Mouse (Mus musculus) kidney, embryonic 15.5 days (tissue): ENCODE measurements around the gene Nqo1. TPM values are rescaled to one million over a fixed set of nuclear protein-coding genes. Genes with fewer than 3 reads are reported as not detected.

Source experiments
- ATAC-seq: fragments of 200-750 bp; cut with Nextera tagmentation; replicated peaks from 2 replicates; pipeline ENCODE4 v1.8.0; 2017; ENCODE audit warnings: moderate TSS enrichment; ENCODE audit not compliant: low FRiP score
- H3K27ac ChIP-seq: fragments of 300-500 bp; sonication (generic); 2 replicates; pipeline ENCODE4 v1.5.1; 2015; ENCODE audit warnings: mild to moderate bottlenecking, inconsistent platforms
- H3K27me3 ChIP-seq: fragments of 300-500 bp; sonication (generic); 2 replicates; pipeline ENCODE4 v1.6.1; 2015; ENCODE audit warnings: inconsistent platforms
- H3K36me3 ChIP-seq: fragments of 300-500 bp; sonication (generic); 2 replicates; pipeline ENCODE4 v1.6.1; 2015; ENCODE audit warnings: inconsistent platforms
- H3K4me1 ChIP-seq: fragments of 300-500 bp; sonication (generic); 2 replicates; pipeline ENCODE4 v1.6.1; 2015; ENCODE audit warnings: inconsistent platforms
- H3K4me2 ChIP-seq: fragments of 300-500 bp; sonication (generic); 2 replicates; pipeline ENCODE4 v1.6.1; 2015; ENCODE audit warnings: moderate library complexity, mild to moderate bottlenecking, inconsistent platforms
- H3K4me3 ChIP-seq: fragments of 300-500 bp; sonication (generic); replicated peaks from 2 replicates; pipeline ENCODE4 v1.5.1; 2015; ENCODE audit warnings: mild to moderate bottlenecking, inconsistent platforms
- H3K9ac ChIP-seq: fragments of 300-500 bp; sonication (generic); 2 replicates; pipeline ENCODE4 v1.6.1; 2015; ENCODE audit warnings: mild to moderate bottlenecking, inconsistent platforms
- H3K9me3 ChIP-seq: fragments of 300-500 bp; sonication (generic); replicated peaks from 2 replicates; pipeline ENCODE4 v1.6.1; 2016; ENCODE audit warnings: inconsistent platforms
- WGBS: fragments of 180-500 bp; shearing (Covaris S2); methylation state at CpG from one replicate; pipeline ENCODE4 v1.1.7; 2015; ENCODE audit warnings: mixed read lengths; 5-methylcytosine and 5-hydroxymethylcytosine counted together
- polyA plus RNA-seq: library from polyadenylated mRNA; unstranded; fragments of >200 nt; fragmentation: Nextera tagmentation; extraction: Ambion mirVana; gene quantifications from 2 replicates; pipeline ENCODE4 v1.2.1, GENCODE M21; 2015

Gene Nqo1
- polyA plus RNA-seq, 1 experiment from 2014 or later, result 11.5 TPM

DNA sequence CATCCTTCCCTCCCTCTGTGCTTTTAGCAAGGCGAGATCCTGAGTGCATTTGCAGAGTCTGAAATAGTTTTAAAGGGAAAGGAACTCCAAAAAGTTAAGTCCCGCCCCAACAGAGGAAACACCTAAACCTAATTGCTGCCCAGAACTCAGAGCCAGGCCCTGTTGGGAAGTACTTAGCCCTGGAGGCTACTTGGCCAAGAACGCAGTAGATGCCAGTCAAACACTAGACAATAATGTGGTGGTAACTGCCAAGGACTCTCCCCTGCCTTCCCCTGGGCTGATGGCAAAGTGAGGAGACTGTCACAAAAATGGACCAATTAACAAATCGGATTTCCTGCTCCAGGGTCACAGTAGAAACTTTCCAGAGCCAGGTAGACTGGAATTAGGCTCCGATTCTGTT lies 1.1 kb downstream of the Nqo1 start:
- 80% methylated on average over 5 of the region's 5 CpGs for WGBS
- no peak for ATAC-seq
- Histone ChIP-seq H3K4me3 (no peak overlapping the region), H3K36me3 (no peaks in the 10 kb centered on the region), H3K27ac (no peak overlapping the region), H3K9me3 (no peaks in the 10 kb centered on the region), H3K4me1 (peaks cover 41% of the 10 kb centered on the region), H3K27me3 (no peaks in the 10 kb centered on the region), H3K4me2 (no peak overlapping the region; the same call in 1 of the 2 replicates), H3K9ac (no peak overlapping the region)

DNA sequence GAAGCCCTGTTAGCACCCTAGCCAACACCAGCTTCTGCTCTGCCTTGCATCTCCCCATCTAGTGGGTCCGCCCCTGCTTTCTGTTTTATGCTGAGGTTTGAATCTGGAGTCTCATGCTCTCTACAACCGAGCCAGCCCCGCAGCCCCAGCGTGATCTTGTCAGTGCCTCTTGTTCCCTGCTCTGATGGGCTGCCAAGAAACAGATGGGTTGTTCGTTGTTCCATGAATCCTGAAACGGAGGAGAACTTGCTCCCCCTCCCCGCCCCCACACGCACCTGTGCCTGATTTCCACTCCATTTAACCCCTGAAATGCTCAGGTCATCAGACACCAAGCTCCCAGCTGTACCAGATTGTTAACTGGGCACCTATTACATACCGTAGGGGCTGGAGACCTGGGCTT lies 3.5 kb downstream of the Nqo1 start:
- H3K4me2 ChIP-seq, result no peak overlapping the region
- H3K27ac ChIP-seq, result peak overlapping the region; percentile 51; the same call in 1 of the 2 replicates
- ATAC-seq, result no peak
- no peaks in the 10 kb centered on the region for H3K9me3 ChIP-seq
- WGBS, result 23% methylated on average over 9 of the region's 9 CpGs
- H3K27me3 ChIP-seq, result no peaks in the 10 kb centered on the region
- H3K36me3 ChIP-seq, result no peaks in the 10 kb centered on the region
- no peak overlapping the region for H3K4me3 ChIP-seq
- peaks cover 41% of the 10 kb centered on the region for H3K4me1 ChIP-seq
- no peak overlapping the region for H3K9ac ChIP-seq

GRCm38 (mm10) chr8:107397665-107398064 lies 5.3 kb downstream of the Nqo1 start:
- Histone ChIP-seq H3K4me1 (peaks cover 28% of the 10 kb centered on the region), H3K27ac (no peak overlapping the region), H3K9ac (no peak overlapping the region), H3K9me3 (no peaks in the 10 kb centered on the region), H3K27me3 (no peaks in the 10 kb centered on the region), H3K4me2 (no peak overlapping the region), H3K4me3 (no peak overlapping the region), H3K36me3 (no peaks in the 10 kb centered on the region)
- no peak for ATAC-seq
- 46% methylated on average over 12 of the region's 12 CpGs for WGBS

DNA sequence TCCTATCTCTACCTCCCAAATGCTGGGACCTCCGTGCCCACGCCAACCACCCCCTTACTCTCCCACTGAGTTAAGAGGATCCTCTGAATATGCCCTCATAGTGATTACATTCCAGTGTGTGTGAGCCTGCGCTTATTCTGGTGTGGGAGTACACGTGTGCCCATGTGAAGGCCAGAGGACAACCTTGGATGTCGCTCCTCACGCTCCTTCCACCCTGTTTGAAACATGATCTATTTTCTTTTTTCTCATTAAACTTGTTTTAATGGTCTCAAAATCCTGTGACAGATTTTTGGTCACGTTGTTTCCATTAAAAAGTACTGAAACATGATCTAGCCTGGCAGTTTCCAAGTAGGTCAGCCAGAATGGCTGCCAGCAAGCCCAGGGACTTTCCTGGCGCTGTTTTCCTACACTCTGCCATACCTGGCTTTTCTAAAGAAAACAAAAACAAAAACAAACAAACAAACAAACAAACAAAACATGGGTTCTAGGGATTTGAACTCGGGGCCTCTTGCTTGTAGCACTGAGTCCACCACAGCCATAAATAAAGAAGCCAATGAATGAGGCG lies 6.8 kb downstream of the Nqo1 start:
- Histone ChIP-seq H3K27ac (no peak overlapping the region), H3K27me3 (no peaks in the 10 kb centered on the region), H3K4me3 (no peak overlapping the region), H3K4me1 (peaks cover 14% of the 10 kb centered on the region), H3K4me2 (no peak overlapping the region), H3K9ac (no peak overlapping the region), H3K9me3 (no peaks in the 10 kb centered on the region), H3K36me3 (no peaks in the 10 kb centered on the region)
- no peak for ATAC-seq
- 57% methylated on average over 10 of the region's 10 CpGs for WGBS

DNA sequence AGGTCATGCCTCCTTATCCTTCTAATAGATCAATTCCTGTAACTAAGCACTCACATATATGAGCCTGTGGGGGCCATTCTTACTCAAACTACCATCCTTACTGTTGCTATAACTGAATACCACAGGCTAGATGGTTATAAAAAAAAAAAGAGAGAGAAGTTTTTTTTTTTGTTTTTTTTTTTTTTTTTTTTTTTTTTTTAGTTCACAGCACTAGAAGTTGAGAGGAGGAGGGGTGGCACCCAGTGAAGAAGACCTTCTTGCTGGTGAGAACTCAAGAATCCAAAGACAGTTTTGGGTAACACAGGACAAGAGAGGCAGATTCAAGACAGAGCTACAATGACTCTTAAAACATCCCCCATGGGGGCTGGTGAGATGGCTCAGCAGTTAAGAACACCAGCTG lies 7.6 kb downstream of the Nqo1 start:
- no peak overlapping the region for H3K27ac ChIP-seq
- no peak overlapping the region for H3K4me2 ChIP-seq
- H3K4me3 ChIP-seq, result no peak overlapping the region
- ATAC-seq, result no peak
- no peak overlapping the region for H3K9ac ChIP-seq
- no peaks in the 10 kb centered on the region for H3K36me3 ChIP-seq
- no peaks in the 10 kb centered on the region for H3K9me3 ChIP-seq
- H3K4me1 ChIP-seq, result peaks cover 14% of the 10 kb centered on the region
- no peaks in the 10 kb centered on the region for H3K27me3 ChIP-seq

GRCm38 (mm10) chr8:107391136-107391516 lies 11.9 kb downstream of the Nqo1 start:
- Histone ChIP-seq H3K9me3 (no peaks in the 10 kb centered on the region), H3K9ac (no peak overlapping the region), H3K36me3 (no peaks in the 10 kb centered on the region), H3K27ac (no peak overlapping the region), H3K4me2 (no peak overlapping the region), H3K4me1 (peaks cover 3% of the 10 kb centered on the region), H3K27me3 (no peaks in the 10 kb centered on the region), H3K4me3 (no peak overlapping the region)
- no peak for ATAC-seq
- WGBS, result 74% methylated on average over 4 of the region's 4 CpGs

- Histone ChIP-seq H3K27me3 (no peaks in the 10 kb centered on the region), H3K4me1 (peaks cover 3% of the 10 kb centered on the region), H3K36me3 (no peaks in the 10 kb centered on the region), H3K9ac (no peak overlapping the region), H3K4me3 (no peak overlapping the region), H3K27ac (no peak overlapping the region), H3K9me3 (no peaks in the 10 kb centered on the region), H3K4me2 (no peak overlapping the region)
- WGBS, result 90% methylated on average over 16 of the region's 16 CpGs
- no peak for ATAC-seq
These were observed 12.4 kb downstream of the Nqo1 start for GRCm38 (mm10) chr8:107390476-107391135.

- H3K36me3 ChIP-seq, result no peaks in the 10 kb centered on the region
- peaks cover 3% of the 10 kb centered on the region for H3K4me1 ChIP-seq
- no peak for ATAC-seq
- H3K27ac ChIP-seq, result no peak overlapping the region
- no peak overlapping the region for H3K4me2 ChIP-seq
- no peaks in the 10 kb centered on the region for H3K9me3 ChIP-seq
- no peak overlapping the region for H3K4me3 ChIP-seq
- 68% methylated on average over 8 of the region's 8 CpGs for WGBS
- no peak overlapping the region for H3K9ac ChIP-seq
- no peaks in the 10 kb centered on the region for H3K27me3 ChIP-seq
These were observed 13.4 kb downstream of the Nqo1 start for GRCm38 (mm10) chr8:107389557-107389956.

DNA sequence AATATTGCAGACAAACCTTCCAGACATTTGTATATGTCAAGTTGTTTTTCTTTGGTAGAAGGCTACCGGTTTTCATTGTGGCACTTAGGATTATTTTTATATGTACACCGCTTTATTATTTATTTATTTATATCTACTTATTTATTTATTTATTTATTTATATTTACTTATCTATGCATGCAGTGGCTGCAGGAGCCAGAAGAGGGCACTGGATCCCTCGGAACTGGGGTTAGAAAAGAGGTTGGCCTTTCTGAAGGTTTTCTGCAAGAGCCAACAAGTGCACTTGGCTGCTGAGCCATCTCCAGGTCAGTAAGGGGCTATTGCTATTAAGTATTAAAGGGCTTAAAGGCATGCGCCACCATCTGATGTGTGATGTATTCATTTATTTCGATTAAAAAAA lies 15.1 kb downstream of the Nqo1 start:
- H3K4me1 ChIP-seq, result peaks cover 3% of the 10 kb centered on the region
- H3K9me3 ChIP-seq, result no peaks in the 10 kb centered on the region
- H3K36me3 ChIP-seq, result no peaks in the 10 kb centered on the region
- no peak overlapping the region for H3K9ac ChIP-seq
- H3K4me2 ChIP-seq, result no peak overlapping the region
- 71% methylated on average over 5 of the region's 5 CpGs for WGBS
- H3K27me3 ChIP-seq, result no peaks in the 10 kb centered on the region
- H3K27ac ChIP-seq, result no peak overlapping the region
- ATAC-seq, result no peak
- H3K4me3 ChIP-seq, result no peak overlapping the region

GRCm38 (mm10) chr8:107386642-107387041 lies 16.4 kb downstream of the Nqo1 start:
- no peaks in the 10 kb centered on the region for H3K27me3 ChIP-seq
- no peak overlapping the region for H3K9ac ChIP-seq
- H3K4me3 ChIP-seq, result no peak overlapping the region
- ATAC-seq, result peak; percentile 58; the same call in 1 of the 2 replicates
- H3K4me2 ChIP-seq, result no peak overlapping the region
- peaks cover 3% of the 10 kb centered on the region for H3K4me1 ChIP-seq
- H3K36me3 ChIP-seq, result no peaks in the 10 kb centered on the region
- 28% methylated on average over 3 of the region's 3 CpGs for WGBS
- no peaks in the 10 kb centered on the region for H3K9me3 ChIP-seq
- H3K27ac ChIP-seq, result no peak overlapping the region

- ATAC-seq, result no peak
- no peaks in the 10 kb centered on the region for H3K36me3 ChIP-seq
- no peaks in the 10 kb centered on the region for H3K9me3 ChIP-seq
- H3K9ac ChIP-seq, result no peak overlapping the region
- H3K27ac ChIP-seq, result no peak overlapping the region
- H3K4me3 ChIP-seq, result no peak overlapping the region
- WGBS, result 47% methylated on average over 5 of the region's 5 CpGs
- no peak overlapping the region for H3K4me2 ChIP-seq
- peaks cover 3% of the 10 kb centered on the region for H3K4me1 ChIP-seq
- no peaks in the 10 kb centered on the region for H3K27me3 ChIP-seq
These were observed 16.8 kb downstream of the Nqo1 start for GRCm38 (mm10) chr8:107386171-107386570.

DNA sequence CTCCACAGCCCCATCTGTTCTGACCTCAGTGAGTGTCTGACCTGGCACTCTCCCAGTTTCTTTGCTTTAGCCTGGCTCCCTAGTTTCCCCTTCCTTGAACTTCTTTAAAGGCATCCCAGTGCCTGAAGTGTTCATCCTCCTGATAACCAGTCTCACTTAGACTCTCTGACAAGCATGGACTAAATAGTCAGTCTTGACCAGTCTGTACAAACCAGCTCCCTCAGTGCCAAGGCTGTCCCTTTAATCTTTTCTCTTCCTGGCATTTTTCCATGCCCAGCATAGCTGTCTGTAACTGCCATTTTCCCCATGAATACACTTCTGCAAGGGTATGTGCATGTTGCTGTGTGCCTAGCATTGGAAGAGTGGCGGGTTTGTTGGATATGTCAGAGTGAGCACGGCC lies 17.9 kb downstream of the Nqo1 start:
- H3K9me3 ChIP-seq, result no peaks in the 10 kb centered on the region
- no peaks in the 10 kb centered on the region for H3K27me3 ChIP-seq
- no peak overlapping the region for H3K4me2 ChIP-seq
- no peak for ATAC-seq
- WGBS, result 83% methylated on average over 2 of the region's 2 CpGs
- peaks cover 3% of the 10 kb centered on the region for H3K4me1 ChIP-seq
- H3K9ac ChIP-seq, result no peak overlapping the region
- H3K27ac ChIP-seq, result no peak overlapping the region
- H3K36me3 ChIP-seq, result peaks cover 10% of the 10 kb centered on the region
- H3K4me3 ChIP-seq, result no peak overlapping the region

DNA sequence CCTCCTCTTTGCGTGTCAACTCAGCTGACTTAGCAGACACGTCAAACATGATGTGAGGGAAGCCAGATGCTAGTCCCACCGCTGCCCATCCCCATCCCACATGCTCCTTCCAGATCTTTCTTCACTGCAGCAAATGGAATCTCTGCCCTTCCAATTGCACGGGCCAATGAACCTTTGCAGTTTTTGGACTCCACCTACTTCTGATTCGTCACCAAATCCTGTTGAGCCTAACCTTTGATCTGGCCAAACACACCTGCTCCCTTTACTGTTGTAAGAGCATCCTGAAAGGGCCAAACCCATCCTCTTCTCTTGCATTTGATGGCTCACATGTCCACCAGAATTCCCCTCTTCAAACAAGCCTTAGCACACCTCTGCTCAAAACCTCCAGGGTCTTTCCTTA lies 18.4 kb downstream of the Nqo1 start:
- no peak overlapping the region for H3K4me3 ChIP-seq
- no peak overlapping the region for H3K4me2 ChIP-seq
- no peaks in the 10 kb centered on the region for H3K27me3 ChIP-seq
- WGBS, result 50% methylated on average over 5 of the region's 5 CpGs
- no peak for ATAC-seq
- H3K27ac ChIP-seq, result no peak overlapping the region
- H3K4me1 ChIP-seq, result peaks cover 2% of the 10 kb centered on the region
- H3K9ac ChIP-seq, result no peak overlapping the region
- peaks cover 13% of the 10 kb centered on the region for H3K36me3 ChIP-seq
- no peaks in the 10 kb centered on the region for H3K9me3 ChIP-seq
